Mouse (Mus musculus) ES-E14 (cell line): ENCODE measurements at regions not wholly inside any gene's neighbourhood (a gene's known extent, or its start where the extent isn't known, plus 50 kb on each side); places are given as distances from the start of the nearest gene placed in this dataset.

ENCODE experiments used
- CHD2 ChIP-seq: IDR thresholded peaks from 2 replicates; pipeline ENCODE4 v1.6.1; 2014; ENCODE audit warnings: mild to moderate bottlenecking, low read depth, low read length, inconsistent platforms
- HCFC1 ChIP-seq: IDR thresholded peaks from 2 replicates; pipeline ENCODE4 v1.6.1; 2012; ENCODE audit warnings: low read length, inconsistent platforms, borderline replicate concordance; ENCODE audit not compliant: insufficient read depth
- MAFK ChIP-seq: IDR thresholded peaks from 2 replicates; pipeline ENCODE4 v1.6.1; 2014; ENCODE audit warnings: mild to moderate bottlenecking, low read depth, low read length, inconsistent platforms; ENCODE audit not compliant: insufficient read depth
- ZC3H11A ChIP-seq: IDR thresholded peaks from 2 replicates; pipeline ENCODE4 v1.6.1; 2012; ENCODE audit warnings: low read depth, mild to moderate bottlenecking, inconsistent platforms, low read length, borderline replicate concordance
- ZNF384 ChIP-seq: IDR thresholded peaks from 2 replicates; pipeline ENCODE4 v1.6.1; 2012; ENCODE audit warnings: low read depth, low read length, inconsistent platforms

DNA sequence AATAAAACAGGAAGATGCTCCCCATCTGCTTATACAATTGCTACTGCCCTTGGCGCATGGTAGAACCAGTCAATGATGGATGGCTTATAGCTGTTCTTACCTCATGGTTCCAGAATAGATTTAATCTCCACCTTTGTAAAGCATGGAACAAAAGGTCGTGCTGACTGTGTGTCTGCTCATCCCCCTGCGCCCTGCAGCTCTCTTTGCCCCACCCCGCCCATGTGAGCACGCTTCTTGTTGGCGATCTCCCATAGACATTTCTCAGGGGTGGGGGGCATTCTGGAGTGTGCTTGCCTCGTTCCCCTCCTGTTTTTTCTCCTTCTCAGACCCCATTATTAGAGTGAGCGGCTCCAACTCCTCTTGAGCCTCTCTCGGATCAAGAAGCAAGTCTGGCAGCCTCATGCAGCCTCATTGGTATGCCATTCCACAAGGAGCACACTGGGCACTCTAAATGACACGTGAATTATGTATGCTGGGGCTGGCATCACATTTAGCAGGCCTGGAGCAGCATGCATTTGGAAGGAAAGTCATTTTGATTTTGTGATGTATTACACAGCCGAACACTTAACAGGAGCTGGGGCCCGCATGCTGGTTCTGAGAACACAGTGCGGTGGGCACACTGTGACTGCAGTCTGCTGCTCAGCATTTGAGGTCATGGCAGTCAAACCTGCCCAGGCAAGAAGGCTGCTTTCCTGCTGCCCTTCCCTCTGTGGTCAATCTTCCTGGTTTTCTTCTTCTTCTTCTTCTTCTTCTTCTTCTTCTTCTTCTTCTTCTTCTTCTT lies 362.5 kb downstream of the Plekhb2 start:
- TF ChIP-seq ZNF384: no peak
- no peak for TF ChIP-seq MAFK
- TF ChIP-seq CHD2: no peak
- no peak for TF ChIP-seq ZC3H11A
- no peak for TF ChIP-seq HCFC1
